Mouse (Mus musculus): ENCODE data around the gene S1pr1. TPM values are rescaled to one million over a fixed set of nuclear protein-coding genes. Genes with fewer than 3 reads are reported as not detected.
A peak's percentile ranks its signal among the peaks of the same experiment; 100 is the strongest.

Gene S1pr1
- total RNA-seq, 1 experiment from 2014 or later: 50.8 TPM

- DNase-seq: no peak
Observed at GRCm38 (mm10) chr3:115673663-115674157, 41.2 kb downstream of the S1pr1 start.

GRCm38 (mm10) chr3:115672965-115673662 is 41.8 kb downstream of the S1pr1 start:
- no peak for DNase-seq

- DNase-seq: no peak
Observed at GRCm38 (mm10) chr3:115669230-115669629, 45.6 kb downstream of the S1pr1 start.

GRCm38 (mm10) chr3:115667182-115667581 is 47.7 kb downstream of the S1pr1 start:
- DNase-seq: no peak

GRCm38 (mm10) chr3:115666547-115666946 is 48.3 kb downstream of the S1pr1 start:
- peak; percentile 39 for DNase-seq

- no peak for DNase-seq
Observed at GRCm38 (mm10) chr3:115664497-115664896, 50.4 kb downstream of the S1pr1 start.

GRCm38 (mm10) chr3:115660701-115661460 is 54.0 kb downstream of the S1pr1 start:
- DNase-seq: peak; percentile 84

Other genes starting within 250 kb of the S1pr1 start
- 20.6 and 28.9 TPM in 2 replicates for gene Dph5, start 172.8 kb upstream of the S1pr1 start, total RNA-seq (2021)